Mouse (Mus musculus) heart, embryonic 10.5 days (tissue): ENCODE data around the gene Olfr1336. TPM values are rescaled to one million over a fixed set of nuclear protein-coding genes. Genes with fewer than 3 reads are reported as not detected.
A peak's percentile ranks its signal among the peaks of the same experiment; 100 is the strongest.
"Not testable (repeated sequence)": the region's sequence is repeated elsewhere in the genome, so short reads cannot be mapped to it uniquely, and the experiment has no call there.

Experiments used
- DNase-seq: peaks from one replicate; pipeline ENCODE4 v3.0.0-alpha.2; 2017; ENCODE audit warnings: low spot score
- H3K27ac ChIP-seq: fragments of 300-500 bp; sonication (generic); 2 replicates; pipeline ENCODE4 v1.5.1; 2016; ENCODE audit warnings: mild to moderate bottlenecking
- H3K27me3 ChIP-seq: fragments of 300-500 bp; sonication (generic); 2 replicates; pipeline ENCODE4 v1.6.1; 2016; ENCODE audit warnings: mild to moderate bottlenecking; ENCODE audit not compliant: poor library complexity, insufficient read depth, severe bottlenecking
- H3K36me3 ChIP-seq: fragments of 300-500 bp; sonication (generic); 2 replicates; pipeline ENCODE4 v1.6.1; 2016; ENCODE audit warnings: mild to moderate bottlenecking, moderate library complexity
- H3K4me1 ChIP-seq: fragments of 300-500 bp; sonication (generic); 2 replicates; pipeline ENCODE4 v1.6.1; 2016; ENCODE audit warnings: mild to moderate bottlenecking
- H3K4me3 ChIP-seq: fragments of 300-500 bp; sonication (generic); 2 replicates; pipeline ENCODE4 v1.5.1; 2016; ENCODE audit warnings: mild to moderate bottlenecking, moderate library complexity
- H3K9me3 ChIP-seq: fragments of 300-500 bp; sonication (generic); 2 replicates; pipeline ENCODE4 v1.6.1; 2016; ENCODE audit warnings: mild to moderate bottlenecking, moderate library complexity
- WGBS: fragments of 180-500 bp; shearing (Covaris S2); methylation state at CpG from one replicate; pipeline ENCODE4 v1.1.7; 2016; 5-methylcytosine and 5-hydroxymethylcytosine counted together
- polyA plus RNA-seq: library from polyadenylated mRNA; unstranded; fragments of >200 nt; fragmentation: Nextera tagmentation; extraction: Ambion mirVana; gene quantifications from 2 replicates; pipeline ENCODE4 v1.2.1, GENCODE M21; 2016

The Olfr1336 gene
- polyA plus RNA-seq: not detected in 2 replicates

- Histone ChIP-seq H3K9me3 (peaks cover 18% of the 10 kb centered on the region), H3K4me1 (no peaks in the 10 kb centered on the region), H3K4me3 (no peak within 1 kb of the TSS), H3K27me3 (no peaks in the 10 kb centered on the region), H3K27ac (no peak within 1 kb of the TSS), H3K36me3 (no peaks in the 10 kb centered on the region)
- no peak for DNase-seq
Observed at GRCm38 (mm10) chr7:6455868-6456267, at the start of gene Olfr1336. Gene Olfr1336, plus strand, starts transcription at chr7:6456168.

GRCm38 (mm10) chr7:6410043-6410442 is 45.9 kb upstream of the Olfr1336 start, which contains the start of gene Gm20715:
Gene Gm20715, plus strand, starts transcription at chr7:6410277.
- H3K36me3 ChIP-seq: no peaks in the 10 kb centered on the region
- WGBS: 2% methylated on average over 17 of the region's 17 CpGs
- no peak within 1 kb of the TSS for H3K27ac ChIP-seq
- 0 out of 2 replicates have a peak, but pooled peaks cover 2% of the 10 kb centered on the region for H3K27me3 ChIP-seq
- no peaks in the 10 kb centered on the region for H3K9me3 ChIP-seq
- no peak within 1 kb of the TSS for H3K4me3 ChIP-seq
- no peaks in the 10 kb centered on the region for H3K4me1 ChIP-seq
- peak; percentile 95 for DNase-seq

- 0 out of 2 replicates have a peak, but pooled peaks cover 4% of the 10 kb centered on the region for H3K27me3 ChIP-seq
- no peak overlapping the region for H3K4me3 ChIP-seq
- H3K9me3 ChIP-seq: no peaks in the 10 kb centered on the region
- no peaks in the 10 kb centered on the region for H3K36me3 ChIP-seq
- 7% methylated on average over 21 of the region's 22 CpGs for WGBS
- no peak for DNase-seq
- H3K27ac ChIP-seq: no peak overlapping the region
- H3K4me1 ChIP-seq: no peaks in the 10 kb centered on the region
Observed at GRCm38 (mm10) chr7:6414626-6415441, 41.1 kb upstream of the Olfr1336 start.

- no peak for DNase-seq
- Histone ChIP-seq H3K9me3 (no peaks in the 10 kb centered on the region), H3K36me3 (no peaks in the 10 kb centered on the region), H3K4me3 (no peak overlapping the region), H3K27ac (no peak overlapping the region), H3K4me1 (no peaks in the 10 kb centered on the region), H3K27me3 (0 out of 2 replicates have a peak, but pooled peaks cover 4% of the 10 kb centered on the region)
- 24% methylated on average over 8 of the region's 8 CpGs for WGBS
Observed at GRCm38 (mm10) chr7:6415442-6415787, 40.6 kb upstream of the Olfr1336 start.

- Histone ChIP-seq H3K4me3 (no peak overlapping the region), H3K36me3 (no peaks in the 10 kb centered on the region)
- 70% methylated on average over 6 of the region's 6 CpGs for WGBS
Observed at GRCm38 (mm10) chr7:6419894-6420293, 36.1 kb upstream of the Olfr1336 start.

GRCm38 (mm10) chr7:6429381-6429780 is 26.6 kb upstream of the Olfr1336 start:
- WGBS: 90% methylated on average over 3 of the region's 3 CpGs
- no peak overlapping the region for H3K27ac ChIP-seq
- H3K4me3 ChIP-seq: no peak overlapping the region
- no peaks in the 10 kb centered on the region for H3K27me3 ChIP-seq
- no peak for DNase-seq
- H3K9me3 ChIP-seq: peaks cover 21% of the 10 kb centered on the region
- no peaks in the 10 kb centered on the region for H3K36me3 ChIP-seq
- H3K4me1 ChIP-seq: no peaks in the 10 kb centered on the region

More at GRCm38 (mm10) chr7:6419894-6420293, 36.1 kb upstream of the Olfr1336 start:
- Histone ChIP-seq H3K9me3 (peaks cover 4% of the 10 kb centered on the region; the same call in 1 of the 2 replicates), H3K27me3 (0 out of 2 replicates have a peak, but pooled peaks cover 3% of the 10 kb centered on the region), H3K27ac (no peak overlapping the region), H3K4me1 (no peaks in the 10 kb centered on the region)
- DNase-seq: no peak

- DNase-seq: no peak
- Histone ChIP-seq H3K4me3 (no peak overlapping the region), H3K36me3 (no peaks in the 10 kb centered on the region), H3K27me3 (no peaks in the 10 kb centered on the region), H3K9me3 (peaks cover 17% of the 10 kb centered on the region), H3K4me1 (no peaks in the 10 kb centered on the region), H3K27ac (no peak overlapping the region)
- WGBS: 32% methylated on average over 2 of the region's 2 CpGs
Observed at GRCm38 (mm10) chr7:6430342-6430741, 25.6 kb upstream of the Olfr1336 start.

- no peak for DNase-seq
- Histone ChIP-seq H3K27ac (no peak within 1 kb of the TSS), H3K36me3 (no peaks in the 10 kb centered on the region), H3K4me1 (no peaks in the 10 kb centered on the region), H3K27me3 (no peaks in the 10 kb centered on the region), H3K9me3 (no peaks in the 10 kb centered on the region), H3K4me3 (no peak within 1 kb of the TSS)
- 71% methylated on average over 3 of the region's 3 CpGs for WGBS
Observed at GRCm38 (mm10) chr7:6438388-6438787, 17.6 kb upstream of the Olfr1336 start, which contains the start of gene Olfr1344. Gene Olfr1344, plus strand, starts transcription at chr7:6438688.

- DNase-seq: no peak
- 65% methylated on average over 2 of the region's 2 CpGs for WGBS
- H3K4me3 ChIP-seq: no peak overlapping the region
- H3K4me1 ChIP-seq: no peaks in the 10 kb centered on the region
- H3K9me3 ChIP-seq: peaks cover 3% of the 10 kb centered on the region; the same call in 1 of the 2 replicates
- H3K36me3 ChIP-seq: no peaks in the 10 kb centered on the region
- H3K27ac ChIP-seq: no peak overlapping the region
- H3K27me3 ChIP-seq: no peaks in the 10 kb centered on the region
Observed at GRCm38 (mm10) chr7:6441173-6441572, 14.8 kb upstream of the Olfr1336 start.

- H3K4me3 ChIP-seq: no peak overlapping the region
- peaks cover 17% of the 10 kb centered on the region; the same call in 1 of the 2 replicates for H3K9me3 ChIP-seq
- H3K36me3 ChIP-seq: no peaks in the 10 kb centered on the region
- DNase-seq: no peak
- no peak overlapping the region for H3K27ac ChIP-seq
- no peaks in the 10 kb centered on the region for H3K4me1 ChIP-seq
- no peaks in the 10 kb centered on the region for H3K27me3 ChIP-seq
- WGBS: 80% methylated on average over 5 of the region's 5 CpGs
Observed at GRCm38 (mm10) chr7:6447771-6448170, 8.2 kb upstream of the Olfr1336 start.

GRCm38 (mm10) chr7:6456399-6456798 is 431 bp downstream of the Olfr1336 start:
- Histone ChIP-seq H3K9me3 (peaks cover 21% of the 10 kb centered on the region), H3K27ac (no peak overlapping the region), H3K4me3 (no peak overlapping the region), H3K36me3 (no peaks in the 10 kb centered on the region), H3K27me3 (no peaks in the 10 kb centered on the region), H3K4me1 (no peaks in the 10 kb centered on the region)
- 44% methylated on average over 3 of the region's 3 CpGs for WGBS
- DNase-seq: no peak

GRCm38 (mm10) chr7:6466951-6467350 is 11.0 kb downstream of the Olfr1336 start, which contains the start of gene Olfr1346:
Gene Olfr1346, plus strand, starts transcription at chr7:6467101.
- Histone ChIP-seq H3K4me3 (no peak within 1 kb of the TSS), H3K4me1 (no peaks in the 10 kb centered on the region), H3K9me3 (no peaks in the 10 kb centered on the region), H3K27ac (no peak within 1 kb of the TSS), H3K27me3 (no peaks in the 10 kb centered on the region), H3K36me3 (no peaks in the 10 kb centered on the region)
- DNase-seq: no peak

GRCm38 (mm10) chr7:6477633-6478032 is 21.7 kb downstream of the Olfr1336 start:
- H3K27ac ChIP-seq, H3K4me3 ChIP-seq, H3K4me1 ChIP-seq, DNase-seq, H3K36me3 ChIP-seq, H3K27me3 ChIP-seq: not testable (repeated sequence)
- H3K9me3 ChIP-seq: peaks cover 17% of the 10 kb centered on the region
- WGBS: 70% methylated on average over 2 of the region's 2 CpGs
